Mouse (Mus musculus) right cerebral cortex, postnatal 36 days (tissue): Measurements from ENCODE around the gene Zfp263.

ENCODE experiments used
- DNase-seq, 2 experiments: peaks; one replicate each; pipeline ENCODE4 v3.0.0; 2022; ENCODE audit warnings: low spot score in 2 of 2, mixed read lengths in 1 of 2

Gene Zfp263

GRCm38 (mm10) chr16:3743503-3744185, at the start of gene Zfp263:
Gene Zfp263 (plus strand): TSS chr16:3744093.
- DNase-seq: peak; percentile 93 to 96

GRCm38 (mm10) chr16:3699281-3699680, 44.6 kb upstream of the Zfp263 start:
- DNase-seq: no peak

- DNase-seq: no peak
Measured at GRCm38 (mm10) chr16:3700893-3701292, 43.0 kb upstream of the Zfp263 start.

GRCm38 (mm10) chr16:3706680-3707079, 37.2 kb upstream of the Zfp263 start:
- DNase-seq: no peak

GRCm38 (mm10) chr16:3714731-3715130, 29.2 kb upstream of the Zfp263 start:
- DNase-seq: no peak

- DNase-seq: no peak
Measured at GRCm38 (mm10) chr16:3717980-3718379, 25.9 kb upstream of the Zfp263 start, which contains the start of gene Mefv. Gene Mefv (minus strand): TSS chr16:3718097.

- no peak for DNase-seq
Measured at GRCm38 (mm10) chr16:3723231-3723630, 20.7 kb upstream of the Zfp263 start.

GRCm38 (mm10) chr16:3727980-3728720, 15.7 kb upstream of the Zfp263 start:
- DNase-seq: no peak

GRCm38 (mm10) chr16:3732612-3733011, 11.3 kb upstream of the Zfp263 start:
- DNase-seq: no peak

GRCm38 (mm10) chr16:3733198-3733732, 10.6 kb upstream of the Zfp263 start:
- no peak for DNase-seq

GRCm38 (mm10) chr16:3742466-3742865, 1.4 kb upstream of the Zfp263 start:
- no peak for DNase-seq

GRCm38 (mm10) chr16:3744186-3744700, 350 bp downstream of the Zfp263 start:
- peak in 1 of 2 experiments; percentile 8 for DNase-seq

- no peak for DNase-seq
Measured at GRCm38 (mm10) chr16:3745656-3746055, 1.8 kb downstream of the Zfp263 start.

- DNase-seq: no peak
Measured at GRCm38 (mm10) chr16:3748976-3749375, 5.1 kb downstream of the Zfp263 start.

- no peak for DNase-seq
Measured at GRCm38 (mm10) chr16:3771603-3772002, 27.7 kb downstream of the Zfp263 start.

- no peak for DNase-seq
Measured at GRCm38 (mm10) chr16:3776365-3776764, 32.5 kb downstream of the Zfp263 start.

- no peak for DNase-seq
Measured at GRCm38 (mm10) chr16:3777986-3778385, 34.1 kb downstream of the Zfp263 start.

GRCm38 (mm10) chr16:3781237-3781636, 37.3 kb downstream of the Zfp263 start:
- DNase-seq: no peak

GRCm38 (mm10) chr16:3788394-3788793, 44.5 kb downstream of the Zfp263 start:
- no peak for DNase-seq
